Mouse (Mus musculus): ENCODE results near the gene Sde2. TPM values are rescaled to one million over a fixed set of nuclear protein-coding genes. Genes with fewer than 3 reads are reported as not detected.

Gene Sde2
- total RNA-seq (2021) = 10 to 100 TPM in 1 of 2 experiments, 1 to 10 TPM in 1; 8.7 to 11.4 TPM
- long read RNA-seq, experiment 1, transcript Sde2-201 (7 exons, 3,213 nt) = major isoform, 40 of 42 reads
- long read RNA-seq, experiment 1, partial matches to known transcripts = 0 of 42 reads
- long read RNA-seq, experiment 1, other reads (novel, unspliced or antisense) = 0 of 42 reads
- long read RNA-seq, experiment 2, transcript Sde2-201 (7 exons, 3,213 nt) = major isoform, 19 of 19 reads
- long read RNA-seq, experiment 2, partial matches to known transcripts = 0 of 19 reads
- long read RNA-seq, experiment 2, other reads (novel, unspliced or antisense) = 0 of 19 reads

- peak; percentile 100 for DNase-seq
These were observed at the start of gene Sde2 for GRCm38 (mm10) chr1:180850316-180851270. Gene Sde2 (plus strand): TSS chr1:180851127.

- no peak for DNase-seq
These were observed 49.4 kb upstream of the Sde2 start for GRCm38 (mm10) chr1:180801466-180801994.

GRCm38 (mm10) chr1:180803881-180804280, 47.0 kb upstream of the Sde2 start:
- DNase-seq = no peak

- DNase-seq = no peak
These were observed 42.1 kb upstream of the Sde2 start for GRCm38 (mm10) chr1:180808831-180809230.

GRCm38 (mm10) chr1:180810976-180811375, 40.0 kb upstream of the Sde2 start:
- no peak for DNase-seq

GRCm38 (mm10) chr1:180811596-180812462, 39.1 kb upstream of the Sde2 start:
- no peak for DNase-seq

- peak; percentile 55 for DNase-seq
These were observed 38.2 kb upstream of the Sde2 start for GRCm38 (mm10) chr1:180812463-180813408.

GRCm38 (mm10) chr1:180813409-180813884, 37.5 kb upstream of the Sde2 start:
- DNase-seq = peak; percentile 95

- peak; percentile 86 for DNase-seq
These were observed 36.8 kb upstream of the Sde2 start, which contains the start of gene H3f3a for GRCm38 (mm10) chr1:180813885-180814740. Gene H3f3a (minus strand): TSS chr1:180813943.

- DNase-seq = no peak
These were observed 35.4 kb upstream of the Sde2 start for GRCm38 (mm10) chr1:180815371-180816024.

GRCm38 (mm10) chr1:180818000-180818399, 32.9 kb upstream of the Sde2 start:
- no peak for DNase-seq

GRCm38 (mm10) chr1:180821101-180821500, 29.8 kb upstream of the Sde2 start:
- DNase-seq = no peak

GRCm38 (mm10) chr1:180822276-180822675, 28.7 kb upstream of the Sde2 start:
- DNase-seq = no peak

GRCm38 (mm10) chr1:180823716-180824115, 27.2 kb upstream of the Sde2 start:
- no peak for DNase-seq

GRCm38 (mm10) chr1:180824721-180825120, 26.2 kb upstream of the Sde2 start:
- no peak for DNase-seq

- DNase-seq = no peak
These were observed 24.3 kb upstream of the Sde2 start for GRCm38 (mm10) chr1:180826634-180827033.

GRCm38 (mm10) chr1:180829775-180830174, 21.2 kb upstream of the Sde2 start:
- DNase-seq = no peak

- no peak for DNase-seq
These were observed 20.8 kb upstream of the Sde2 start for GRCm38 (mm10) chr1:180830175-180830574.
